Mouse (Mus musculus) bone marrow, adult 2 months (tissue): Measurements from ENCODE around the gene Klhdc10.
A peak's percentile ranks its signal among the peaks of the same experiment; 100 is the strongest.

Experiments
- CTCF ChIP-seq: fragments of 200-500 bp; IDR thresholded peaks from 2 replicates; pipeline ENCODE4 v1.5.1; 2011; ENCODE audit warnings: low read length, control low read depth; ENCODE audit not compliant: control insufficient read depth, insufficient read depth
- POLR2A ChIP-seq: fragments of 200-500 bp; IDR thresholded peaks from 2 replicates; pipeline ENCODE4 v1.6.1; 2011; ENCODE audit warnings: low read depth, mild to moderate bottlenecking, control low read depth, low read length, borderline replicate concordance; ENCODE audit not compliant: control insufficient read depth

DNA sequence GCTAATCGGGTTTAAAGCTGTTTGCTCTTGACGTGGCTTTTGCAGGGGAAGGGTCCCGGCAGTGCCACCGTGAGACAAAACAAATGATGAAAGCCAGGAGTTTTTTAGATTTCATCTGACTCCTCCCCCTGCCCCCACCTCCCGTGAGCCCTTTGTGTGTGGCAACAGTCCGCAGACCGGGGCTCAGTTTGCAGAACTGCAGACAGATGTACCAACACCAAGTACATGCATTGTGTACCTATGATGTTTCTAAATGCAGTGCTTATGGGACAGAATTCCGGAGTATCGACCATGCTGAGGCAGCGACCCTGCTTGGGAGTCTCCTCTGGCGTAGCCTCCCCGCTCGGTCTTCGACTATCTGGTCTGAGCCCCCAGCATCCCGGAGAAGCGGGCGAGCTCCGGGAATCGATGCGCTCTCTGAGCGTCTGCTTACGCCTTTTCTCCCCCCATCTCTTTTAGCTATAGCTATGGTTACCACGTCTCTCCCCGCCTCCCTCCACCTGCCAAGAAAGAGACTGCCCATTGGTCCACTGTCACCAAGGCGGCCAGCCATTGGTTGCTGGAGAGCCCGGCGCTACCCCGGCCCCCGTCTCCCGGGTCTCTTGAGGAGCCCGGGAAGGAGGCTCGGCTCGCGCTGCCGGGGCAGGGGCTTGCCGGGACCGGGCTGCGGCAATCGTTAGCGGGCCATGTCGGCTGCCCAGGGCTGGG lies at the start of gene Klhdc10:
- TF ChIP-seq CTCF = no peak
- TF ChIP-seq POLR2A = peak; percentile 38; the same call in 1 of the 2 replicates
